Mouse (Mus musculus) 3134 (cell line): Measurements from ENCODE around the gene Scn3a.
"Not testable (repeated sequence)": the region's sequence is repeated elsewhere in the genome, so short reads cannot be mapped to it uniquely, and the experiment has no call there.

Experiments
- DNase-seq: peaks from one replicate; pipeline ENCODE4 v3.0.0-alpha.2; 2011; ENCODE audit warnings: low spot score; ENCODE audit not compliant: insufficient read length; ENCODE audit errors: extremely low read depth

Gene Scn3a

GRCm38 (mm10) chr2:65508217-65508616 is 59.2 kb downstream of the Scn3a start:
- DNase-seq = no peak

- no peak for DNase-seq
Measured at GRCm38 (mm10) chr2:65490450-65490849, 77.0 kb downstream of the Scn3a start.

- peak; percentile 53 for DNase-seq
Measured at GRCm38 (mm10) chr2:65483434-65483833, 84.0 kb downstream of the Scn3a start.

- no peak for DNase-seq
Measured at GRCm38 (mm10) chr2:65481007-65481672, 86.3 kb downstream of the Scn3a start.

- DNase-seq = no peak
Measured at GRCm38 (mm10) chr2:65471311-65471882, 96.0 kb downstream of the Scn3a start.

- no peak for DNase-seq
Measured at GRCm38 (mm10) chr2:65465694-65466093, 101.7 kb downstream of the Scn3a start.

GRCm38 (mm10) chr2:65453763-65454162 is 113.7 kb downstream of the Scn3a start:
- no peak for DNase-seq

- DNase-seq = not testable (repeated sequence)
Measured at GRCm38 (mm10) chr2:65451401-65452078, 115.9 kb downstream of the Scn3a start.

- no peak for DNase-seq
Measured at GRCm38 (mm10) chr2:65450449-65451360, 116.7 kb downstream of the Scn3a start.

- no peak for DNase-seq
Measured at GRCm38 (mm10) chr2:65449126-65449828, 118.2 kb downstream of the Scn3a start.

GRCm38 (mm10) chr2:65443082-65443481 is 124.3 kb downstream of the Scn3a start:
- DNase-seq = no peak

GRCm38 (mm10) chr2:65441566-65441965 is 125.9 kb downstream of the Scn3a start:
- DNase-seq = peak; percentile 24

GRCm38 (mm10) chr2:65441110-65441509 is 126.3 kb downstream of the Scn3a start:
- DNase-seq = no peak

GRCm38 (mm10) chr2:65436917-65437316 is 130.5 kb downstream of the Scn3a start:
- no peak for DNase-seq

GRCm38 (mm10) chr2:65423501-65423900 is 143.9 kb downstream of the Scn3a start:
- DNase-seq = no peak

GRCm38 (mm10) chr2:65421259-65422255 is 145.9 kb downstream of the Scn3a start:
- DNase-seq = no peak

GRCm38 (mm10) chr2:65418608-65419007 is 148.8 kb downstream of the Scn3a start:
- DNase-seq = no peak

GRCm38 (mm10) chr2:65416535-65416934 is 150.9 kb downstream of the Scn3a start:
- DNase-seq = no peak

GRCm38 (mm10) chr2:65415294-65415693 is 152.1 kb downstream of the Scn3a start:
- DNase-seq = no peak
